Mouse (Mus musculus) ovary, postnatal 36 days (tissue): ENCODE data around the gene Ebf1.
"Not testable (repeated sequence)": the region's sequence is repeated elsewhere in the genome, so short reads cannot be mapped to it uniquely, and the experiment has no call there.

Experiments used
- DNase-seq: peaks from one replicate; pipeline ENCODE4 v3.0.0; 2022; ENCODE audit warnings: low spot score, mixed read lengths

The Ebf1 gene

GRCm38 (mm10) chr11:44616788-44617712 is at the start of gene Ebf1:
Ebf1 (plus strand) TSS chr11:44617317.
- DNase-seq = peak; percentile 80

GRCm38 (mm10) chr11:44570336-44570735 is 46.8 kb upstream of the Ebf1 start:
- not testable (repeated sequence) for DNase-seq

GRCm38 (mm10) chr11:44572781-44573180 is 44.3 kb upstream of the Ebf1 start:
- DNase-seq = no peak

- DNase-seq = no peak
These were observed 43.7 kb upstream of the Ebf1 start for GRCm38 (mm10) chr11:44573396-44573795.

- no peak for DNase-seq
These were observed 42.7 kb upstream of the Ebf1 start for GRCm38 (mm10) chr11:44574391-44574790.

DNA sequence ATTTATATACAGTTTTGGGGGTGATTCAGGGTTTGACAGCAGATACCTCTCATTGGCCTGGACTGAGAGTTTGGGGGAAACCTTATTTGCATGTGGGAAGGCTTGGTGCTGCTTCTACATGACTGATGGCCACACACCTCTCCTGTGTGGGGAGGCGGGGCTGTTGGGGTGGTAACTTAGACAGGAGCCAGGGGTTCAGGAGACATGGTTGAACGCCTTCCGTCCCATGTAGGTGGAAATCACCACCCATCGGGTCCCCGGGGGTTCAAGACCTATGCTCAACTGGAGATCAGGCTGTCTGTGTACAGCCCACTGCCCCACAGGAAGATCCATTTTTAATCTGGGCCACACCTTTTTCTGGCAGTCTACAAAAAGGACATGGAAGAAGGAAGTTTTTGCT is 42.3 kb upstream of the Ebf1 start:
- no peak for DNase-seq

DNA sequence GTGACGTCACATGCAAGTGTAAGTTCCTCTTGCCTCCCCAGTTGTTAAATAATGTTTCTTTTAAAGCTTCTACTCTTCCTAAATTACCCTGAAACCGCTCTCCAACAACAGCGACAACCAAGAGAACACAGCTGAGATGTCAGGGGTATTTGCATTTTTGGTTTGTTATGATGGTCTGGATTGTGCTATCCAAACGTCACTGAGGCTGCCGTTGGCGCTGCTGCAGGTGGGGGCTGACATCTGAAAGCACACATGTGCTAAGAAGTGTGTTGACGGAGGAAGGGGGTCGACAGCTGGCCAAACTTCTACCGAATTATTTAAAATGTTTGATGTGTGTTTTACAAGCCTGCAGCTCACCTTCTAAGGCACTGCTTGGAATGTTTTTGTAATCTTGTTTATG is 39.2 kb upstream of the Ebf1 start:
- DNase-seq = no peak

DNA sequence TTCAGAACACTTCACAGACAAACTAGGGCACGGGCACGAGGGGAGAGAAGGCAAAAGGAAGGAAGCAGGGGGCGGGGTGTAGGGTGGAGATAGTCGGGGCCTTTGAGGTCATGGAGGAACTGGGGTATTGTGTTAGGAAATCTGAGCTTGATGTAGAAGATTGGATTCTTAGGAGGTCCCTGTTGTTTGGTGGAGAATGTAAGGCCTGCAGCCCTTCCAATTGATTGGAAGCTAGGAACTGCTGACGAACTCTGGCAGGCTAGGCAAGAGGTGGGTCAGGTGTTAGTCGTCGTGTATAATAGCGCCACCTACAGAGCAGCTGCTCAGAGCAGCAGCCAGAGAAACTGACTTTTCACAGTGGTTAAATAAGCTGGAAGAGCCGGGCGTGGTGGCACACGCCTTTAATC is 35.8 kb upstream of the Ebf1 start:
- no peak for DNase-seq

- DNase-seq = no peak
These were observed 30.9 kb upstream of the Ebf1 start for GRCm38 (mm10) chr11:44586047-44586696.

- no peak for DNase-seq
These were observed 24.1 kb upstream of the Ebf1 start for GRCm38 (mm10) chr11:44593016-44593415.

- DNase-seq = no peak
These were observed 22.3 kb upstream of the Ebf1 start for GRCm38 (mm10) chr11:44594768-44595167.

GRCm38 (mm10) chr11:44606881-44607280 is 10.2 kb upstream of the Ebf1 start:
- no peak for DNase-seq

GRCm38 (mm10) chr11:44608646-44609045 is 8.5 kb upstream of the Ebf1 start:
- no peak for DNase-seq

DNA sequence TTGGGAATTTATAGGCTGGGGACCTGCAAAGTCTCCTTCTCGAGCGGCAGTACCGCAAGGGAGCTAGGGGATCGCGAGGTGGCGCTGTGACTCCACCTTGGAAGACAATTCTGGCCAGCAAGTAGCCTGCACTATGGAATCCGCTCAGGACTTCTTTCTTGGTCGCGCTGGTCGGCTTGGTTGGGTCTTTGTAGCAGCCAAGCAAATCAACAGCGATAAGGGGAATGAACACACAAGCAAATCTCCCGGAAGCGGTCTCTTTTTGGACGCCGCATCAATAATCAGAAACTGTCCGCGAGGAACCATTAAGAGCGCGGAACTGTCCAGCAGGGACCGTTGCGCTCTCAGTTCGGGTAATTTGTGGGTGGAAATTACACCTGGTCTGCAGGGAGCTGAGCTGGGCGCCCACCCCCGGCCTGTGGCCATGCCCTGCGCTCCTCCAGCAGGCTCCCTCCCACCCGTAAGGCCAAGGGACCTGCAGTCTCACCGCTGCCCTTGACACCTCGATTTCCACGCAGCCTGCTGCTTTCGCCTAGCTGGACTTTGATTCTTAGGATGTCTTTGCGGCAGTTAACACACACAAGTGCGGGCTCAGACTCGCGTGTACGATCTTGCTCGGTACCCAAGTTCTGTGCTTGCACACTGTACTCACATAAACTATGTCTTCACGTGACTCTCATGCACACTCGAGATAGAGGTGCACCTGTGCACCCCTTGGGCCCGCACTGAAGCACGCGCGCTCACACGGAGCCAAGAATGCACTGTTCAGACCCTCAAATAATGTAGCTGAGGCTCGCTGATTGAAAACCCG is 5.9 kb upstream of the Ebf1 start:
- peak; percentile 84 for DNase-seq

- DNase-seq = no peak
These were observed 5.0 kb upstream of the Ebf1 start for GRCm38 (mm10) chr11:44612156-44612555.

DNA sequence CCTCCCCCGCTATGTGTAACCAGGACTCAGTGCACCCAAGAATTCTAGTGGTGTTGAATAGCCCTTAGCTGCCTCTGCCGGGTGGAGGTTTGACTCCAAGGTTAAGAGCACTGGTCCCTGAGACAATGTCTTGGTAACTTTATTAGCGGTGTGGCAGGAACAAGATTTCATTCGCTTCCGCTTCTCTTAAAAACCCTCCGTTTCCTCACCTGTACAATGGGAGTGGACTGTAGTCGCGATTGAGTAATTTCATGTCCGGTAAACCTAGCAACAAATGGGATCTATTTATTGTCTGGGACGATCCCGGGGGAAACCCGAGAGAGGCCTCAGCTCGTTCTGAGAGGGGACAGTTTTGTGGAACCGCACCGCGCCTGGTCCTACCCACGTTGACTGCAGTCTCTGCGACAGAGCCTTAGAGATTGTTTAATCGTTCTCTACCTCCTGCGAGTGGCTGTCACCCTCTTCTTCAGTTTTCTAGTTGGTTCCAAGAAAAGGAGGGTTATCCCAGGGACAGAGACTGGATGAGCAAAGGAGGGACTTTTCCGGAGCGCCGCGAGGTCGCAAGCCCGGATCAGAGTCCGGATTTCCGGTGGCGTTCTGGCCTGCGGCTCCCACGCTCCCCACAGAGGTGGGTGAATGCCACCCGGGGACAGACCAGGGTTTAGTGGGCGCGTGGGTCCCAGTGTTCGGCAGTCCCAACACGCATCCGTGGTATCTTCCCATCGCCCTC is 4.3 kb upstream of the Ebf1 start:
- DNase-seq = no peak

DNA sequence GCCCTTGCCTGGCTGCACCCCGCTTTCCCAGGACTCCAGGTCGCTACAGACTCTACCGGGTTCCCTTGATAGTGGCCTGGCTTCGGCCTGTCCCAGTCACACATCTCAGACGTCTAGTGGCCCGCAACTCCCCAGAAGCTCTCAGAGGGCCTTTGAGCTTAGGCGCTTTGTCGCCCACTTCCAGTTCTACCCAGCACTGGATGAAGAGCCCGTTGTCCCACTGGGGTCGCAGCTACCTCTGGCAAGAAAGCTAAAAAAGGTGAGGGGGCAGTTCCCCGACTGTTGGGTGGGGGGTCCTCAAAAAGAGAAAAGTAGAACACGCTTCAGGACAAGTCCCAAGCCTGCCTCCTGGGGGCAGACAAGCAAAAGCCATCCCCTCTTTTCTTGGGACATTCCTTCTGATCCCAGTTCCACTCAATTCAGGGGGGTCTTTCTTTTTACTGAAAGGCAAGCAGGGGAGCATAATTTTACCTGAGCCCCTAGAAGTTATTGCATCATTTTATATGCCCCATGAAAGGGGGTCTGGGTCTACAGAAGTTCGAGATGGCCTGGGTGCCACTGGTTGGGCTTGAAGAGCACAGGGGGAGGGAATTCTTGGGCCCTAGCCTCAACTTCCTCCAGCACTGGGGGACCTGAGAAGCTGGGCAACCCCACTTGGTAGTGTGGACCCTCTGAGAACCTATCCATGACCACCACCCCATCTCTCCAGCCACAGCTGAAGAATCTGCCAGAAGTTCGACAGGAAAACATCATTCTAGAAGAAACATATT is 3.5 kb upstream of the Ebf1 start:
- no peak for DNase-seq

DNA sequence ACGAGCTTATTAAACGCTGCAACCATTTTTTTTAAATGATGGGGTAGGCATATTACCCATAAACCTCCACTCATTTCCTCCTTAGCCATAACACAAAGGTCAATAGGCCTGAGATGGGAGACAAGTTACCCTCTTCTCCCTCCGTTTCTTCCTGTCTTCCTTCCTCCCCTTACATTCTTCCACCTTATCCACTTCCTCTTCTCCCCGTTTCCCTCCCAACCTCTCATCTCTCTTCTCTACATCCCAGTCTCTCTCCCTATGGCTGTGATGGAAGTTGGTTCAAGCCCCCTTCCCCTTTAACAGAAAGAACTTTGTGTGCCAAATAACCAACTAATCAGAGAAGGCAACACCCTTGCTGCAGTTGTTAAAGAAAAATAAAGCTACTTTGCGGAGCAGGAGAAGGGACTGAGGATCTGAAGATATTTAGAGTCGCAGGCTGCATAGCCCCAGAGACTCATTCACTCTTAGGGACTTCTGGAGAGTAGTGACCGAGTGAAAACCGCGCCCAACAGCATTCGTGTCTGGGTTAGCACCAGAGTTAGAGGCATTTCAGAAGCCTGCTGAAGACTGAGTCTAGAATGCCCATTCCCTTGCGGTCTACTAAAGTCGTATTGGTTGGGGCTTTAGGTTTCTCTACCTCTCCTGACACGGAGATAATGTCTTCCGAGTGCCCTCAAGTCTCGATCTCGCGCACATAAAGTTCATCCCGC is 884 bp upstream of the Ebf1 start:
- DNase-seq = no peak

GRCm38 (mm10) chr11:44617734-44618586 is 843 bp downstream of the Ebf1 start:
- peak; percentile 60 for DNase-seq
